Mouse (Mus musculus) heart, postnatal 0 days (tissue): ENCODE data around the gene Sco2. TPM values are rescaled to one million over a fixed set of nuclear protein-coding genes. Genes with fewer than 3 reads are reported as not detected.

ENCODE experiments used
- ATAC-seq: fragments of 200-750 bp; cut with Nextera tagmentation; 2 replicates; pipeline ENCODE4 v1.8.0; 2017; ENCODE audit warnings: low read depth, moderate number of reproducible peaks, moderate library complexity; ENCODE audit not compliant: insufficient read depth
- DNase-seq: peaks from one replicate; pipeline ENCODE4 v3.0.0-alpha.2; 2016; ENCODE audit warnings: low spot score
- H3K27ac ChIP-seq: fragments of 300-500 bp; sonication (generic); 2 replicates; pipeline ENCODE4 v1.5.1; 2014; ENCODE audit warnings: low read depth, mild to moderate bottlenecking
- H3K27me3 ChIP-seq: fragments of 300-500 bp; sonication (generic); 2 replicates; pipeline ENCODE4 v1.6.1; 2014; ENCODE audit warnings: low read length, mixed read lengths; ENCODE audit not compliant: control insufficient read depth, insufficient read depth
- H3K36me3 ChIP-seq: fragments of 300-500 bp; sonication (generic); replicated peaks from 2 replicates; pipeline ENCODE4 v1.6.1; 2014; ENCODE audit warnings: low read length, mixed read lengths; ENCODE audit not compliant: control insufficient read depth, insufficient read depth
- H3K4me1 ChIP-seq: fragments of 300-500 bp; sonication (generic); 2 replicates; pipeline ENCODE4 v1.6.1; 2014; ENCODE audit warnings: antibody characterized with exemption; ENCODE audit not compliant: control insufficient read depth, insufficient read depth
- H3K4me2 ChIP-seq: fragments of 300-500 bp; sonication (generic); 2 replicates; pipeline ENCODE4 v1.6.1; 2014; ENCODE audit warnings: low read depth, mild to moderate bottlenecking, low read length, moderate library complexity
- H3K4me3 ChIP-seq: fragments of 300-500 bp; sonication (generic); 2 replicates; pipeline ENCODE4 v1.5.1; 2014; ENCODE audit warnings: low read depth, low read length
- H3K9ac ChIP-seq: fragments of 300-500 bp; sonication (generic); replicated peaks from 2 replicates; pipeline ENCODE4 v1.6.1; 2014; ENCODE audit warnings: low read depth, low read length, mixed read lengths
- H3K9me3 ChIP-seq: fragments of 300-500 bp; sonication (generic); replicated peaks from 2 replicates; pipeline ENCODE4 v1.6.1; 2016; ENCODE audit warnings: low read length; ENCODE audit not compliant: control insufficient read depth
- CTCF ChIP-seq: IDR thresholded peaks from 2 replicates; pipeline ENCODE4 v1.5.1; 2016; ENCODE audit warnings: antibody characterized with exemption, control low read depth, low read depth
- EP300 ChIP-seq: IDR thresholded peaks from 2 replicates; pipeline ENCODE4 v1.6.1; 2016; ENCODE audit warnings: antibody characterized with exemption, low read depth
- WGBS: fragments of 180-500 bp; shearing (Covaris S2); extraction: QIAGEN DNeasy Blood & Tissue Kit; methylation state at CpG from one replicate; pipeline ENCODE4 v1.1.7; 2014; 5-methylcytosine and 5-hydroxymethylcytosine counted together
- polyA plus RNA-seq: library from polyadenylated mRNA; unstranded; fragments of >200 nt; fragmentation: Nextera tagmentation; extraction: Ambion mirVana; gene quantifications from 2 replicates; pipeline ENCODE4 v1.2.1, GENCODE M21; 2015
- total RNA-seq: library from RNA; depleted of rRNA; stranded (reverse); fragments of >200 nt; gene quantifications from 2 replicates; pipeline ENCODE4 v1.2.3, GENCODE M21; 2014; ENCODE audit warnings: low replicate concordance

The Sco2 gene
- total and polyA plus RNA-seq, 2 experiments from 2014 or later = 9.4 to 30.6 TPM

DNA sequence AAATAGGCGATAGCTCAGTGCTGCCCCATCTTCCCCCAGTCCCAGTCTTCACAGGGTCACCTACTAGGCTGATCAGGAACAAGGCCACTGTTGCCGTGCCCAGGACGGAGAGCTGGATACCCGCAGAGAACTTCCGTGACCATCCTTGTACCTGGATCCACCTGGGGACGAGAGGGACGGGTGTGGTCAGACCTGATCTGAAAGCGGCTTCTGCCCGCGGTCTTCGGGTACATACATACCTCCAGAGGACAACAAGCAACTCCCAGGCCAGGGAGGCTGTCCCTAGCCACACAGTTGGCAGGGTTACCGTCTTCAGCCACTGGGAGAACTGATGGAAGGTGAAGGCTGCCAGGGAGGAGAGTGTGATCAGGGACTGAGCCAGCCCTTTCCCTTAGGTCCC is 20.9 kb downstream of the Sco2 start:
- no peak overlapping the region for H3K4me3 ChIP-seq
- no peak overlapping the region for H3K4me2 ChIP-seq
- H3K4me1 ChIP-seq = peaks cover 22% of the 10 kb centered on the region; the same call in 1 of the 2 replicates
- H3K9ac ChIP-seq = no peak overlapping the region
- no peaks in the 10 kb centered on the region for H3K27me3 ChIP-seq
- H3K9me3 ChIP-seq = no peaks in the 10 kb centered on the region
- H3K27ac ChIP-seq = no peak overlapping the region
- H3K36me3 ChIP-seq = peaks cover 40% of the 10 kb centered on the region
- TF ChIP-seq EP300 = no peak
- TF ChIP-seq CTCF = no peak
- DNase-seq = no peak
- 95% methylated on average over 12 of the region's 12 CpGs for WGBS
- ATAC-seq = no peak

DNA sequence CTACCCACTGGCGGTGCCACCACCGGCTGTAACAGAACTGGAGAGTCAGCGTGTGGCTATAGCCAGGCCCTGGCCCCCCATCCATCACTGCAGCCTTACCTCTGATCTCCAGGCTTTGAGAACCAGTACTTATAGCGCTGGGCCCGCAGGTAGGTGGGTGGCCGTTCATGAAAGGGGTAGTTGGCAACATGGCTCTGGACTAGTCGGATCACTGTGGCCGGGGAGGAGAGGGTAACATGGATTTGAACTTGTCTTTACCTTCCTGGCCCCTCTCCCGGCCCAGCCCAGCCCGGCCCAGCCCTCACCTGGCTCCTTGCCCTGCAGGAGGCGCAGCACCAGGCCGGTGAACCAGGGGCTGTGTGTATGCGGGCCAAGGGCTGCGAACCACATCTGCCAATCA is 21.6 kb downstream of the Sco2 start:
- peaks cover 18% of the 10 kb centered on the region; the same call in 1 of the 2 replicates for H3K4me1 ChIP-seq
- no peak overlapping the region for H3K4me3 ChIP-seq
- H3K4me2 ChIP-seq = no peak overlapping the region
- H3K36me3 ChIP-seq = peaks cover 40% of the 10 kb centered on the region
- TF ChIP-seq EP300 = no peak
- no peak for TF ChIP-seq CTCF
- DNase-seq (no peak), ATAC-seq (no peak)
- H3K9ac ChIP-seq = no peak overlapping the region
- H3K9me3 ChIP-seq = no peaks in the 10 kb centered on the region
- no peak overlapping the region for H3K27ac ChIP-seq
- WGBS = 91% methylated on average over 14 of the region's 14 CpGs
- no peaks in the 10 kb centered on the region for H3K27me3 ChIP-seq

DNA sequence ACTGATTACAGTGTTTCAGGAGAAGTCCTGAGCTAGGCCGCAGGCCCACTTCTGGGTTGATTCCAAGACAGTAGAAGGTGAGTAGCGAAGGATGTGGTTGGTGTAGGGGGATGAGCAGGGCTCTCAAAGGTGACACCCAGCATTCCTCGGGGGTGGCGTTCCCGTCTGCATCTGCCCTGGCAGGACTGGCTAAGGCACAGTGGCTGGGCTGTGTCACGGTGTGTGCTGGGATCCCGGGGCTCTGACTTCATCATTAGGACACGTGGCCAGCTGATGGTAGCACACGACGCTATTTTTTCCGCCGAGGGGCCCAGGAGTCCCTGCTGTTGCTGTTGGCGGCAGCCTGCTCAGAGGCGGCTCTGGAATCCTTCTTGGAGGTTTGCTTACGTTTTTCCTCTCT is 22.3 kb downstream of the Sco2 start:
- H3K27ac ChIP-seq = peak overlapping the region; percentile 41

DNA sequence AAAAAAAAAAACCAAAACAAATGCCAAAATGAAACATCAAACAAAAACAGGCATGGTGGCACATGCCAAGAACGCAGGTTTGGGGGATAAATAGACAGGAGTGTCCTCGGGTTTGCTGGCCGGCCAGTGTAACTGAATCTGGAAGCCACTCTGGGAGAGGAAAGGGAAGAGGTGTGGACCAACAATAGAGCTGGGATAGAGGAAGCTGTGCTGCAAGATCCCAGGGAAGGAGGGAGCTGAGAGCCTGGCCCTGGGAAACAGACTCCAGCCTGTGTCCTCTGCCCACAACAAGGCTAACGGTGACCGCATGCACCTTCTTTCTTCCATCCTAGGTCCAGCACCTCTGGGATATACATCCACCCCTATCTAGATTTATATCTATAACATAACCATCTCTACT is 23.2 kb downstream of the Sco2 start:
- peak; percentile 14 for DNase-seq
- H3K4me2 ChIP-seq = no peak overlapping the region
- TF ChIP-seq EP300 (no peak), CTCF (no peak)
- H3K27me3 ChIP-seq = no peaks in the 10 kb centered on the region
- no peak for ATAC-seq
- no peaks in the 10 kb centered on the region for H3K9me3 ChIP-seq
- H3K9ac ChIP-seq = no peak overlapping the region
- H3K27ac ChIP-seq = peak overlapping the region; percentile 41
- no peak overlapping the region for H3K4me3 ChIP-seq
- peaks cover 40% of the 10 kb centered on the region for H3K36me3 ChIP-seq
- WGBS = 75% methylated on average over 5 of the region's 5 CpGs
- H3K4me1 ChIP-seq = peaks cover 8% of the 10 kb centered on the region; the same call in 1 of the 2 replicates

More for the DNA sequence above, 22.3 kb downstream of the Sco2 start:
- Histone ChIP-seq H3K4me2 (no peak overlapping the region), H3K9me3 (no peaks in the 10 kb centered on the region), H3K4me3 (no peak overlapping the region), H3K36me3 (peaks cover 40% of the 10 kb centered on the region), H3K4me1 (peaks cover 10% of the 10 kb centered on the region; the same call in 1 of the 2 replicates), H3K27me3 (no peaks in the 10 kb centered on the region), H3K9ac (no peak overlapping the region)
- DNase-seq = no peak
- no peak for TF ChIP-seq EP300
- no peak for TF ChIP-seq CTCF
- WGBS = 69% methylated on average over 15 of the region's 15 CpGs
- ATAC-seq = no peak

DNA sequence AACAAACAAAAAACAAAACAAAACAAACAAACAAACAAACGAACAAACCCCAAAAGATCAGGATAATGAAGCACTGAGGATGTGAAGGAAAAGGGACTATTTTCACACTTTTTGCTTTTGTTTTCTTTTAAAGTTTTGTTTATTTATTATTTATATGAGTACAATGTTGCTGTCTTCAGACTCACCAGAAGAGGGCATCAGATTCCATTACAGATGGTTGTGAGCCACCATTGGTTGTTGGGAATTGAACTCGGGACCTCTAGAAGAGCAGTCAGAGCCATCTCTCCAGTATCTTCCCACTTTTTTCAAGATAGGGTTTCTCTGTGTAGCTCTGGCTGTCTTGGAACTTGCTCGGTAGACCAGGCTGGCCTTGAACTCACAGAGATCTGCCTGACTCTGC is 30.3 kb downstream of the Sco2 start:
- H3K4me2 ChIP-seq = no peak overlapping the region
- H3K9me3 ChIP-seq = no peaks in the 10 kb centered on the region
- H3K27ac ChIP-seq = no peak overlapping the region
- no peaks in the 10 kb centered on the region for H3K4me1 ChIP-seq
- H3K9ac ChIP-seq = no peak overlapping the region
- DNase-seq = no peak
- no peak overlapping the region for H3K4me3 ChIP-seq
- H3K36me3 ChIP-seq = no peaks in the 10 kb centered on the region
- WGBS = 78% methylated on average over 3 of the region's 3 CpGs
- no peaks in the 10 kb centered on the region for H3K27me3 ChIP-seq
- TF ChIP-seq CTCF (peak; percentile 28), EP300 (no peak)
- no peak for ATAC-seq

DNA sequence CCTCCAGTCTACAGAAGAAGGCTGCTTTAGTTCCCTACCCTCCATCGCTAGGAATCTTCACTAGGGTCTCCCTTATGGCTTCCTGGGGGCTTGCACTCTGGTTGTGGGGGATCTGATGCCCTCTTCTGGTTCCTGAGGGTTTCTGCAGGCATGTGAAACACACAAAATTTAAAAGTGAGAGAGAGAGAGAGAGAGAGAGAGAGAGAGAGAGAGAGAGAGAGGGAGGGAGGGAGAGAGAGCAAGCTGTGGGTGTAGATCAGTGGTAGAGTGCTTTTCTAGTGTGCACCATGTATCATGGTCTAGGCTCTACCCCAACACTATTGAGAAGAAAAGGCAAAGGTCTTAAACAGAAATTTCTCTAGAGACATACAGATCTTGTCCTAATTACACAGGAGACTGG is 32.0 kb downstream of the Sco2 start:
- Histone ChIP-seq H3K4me3 (no peak overlapping the region), H3K36me3 (no peaks in the 10 kb centered on the region), H3K9ac (no peak overlapping the region), H3K27ac (no peak overlapping the region), H3K27me3 (no peaks in the 10 kb centered on the region), H3K4me2 (no peak overlapping the region), H3K4me1 (no peaks in the 10 kb centered on the region), H3K9me3 (no peaks in the 10 kb centered on the region)
- WGBS = 37% methylated on average over 1 of the region's 1 CpGs
- TF ChIP-seq EP300 (no peak), CTCF (no peak)
- ATAC-seq = no peak
- no peak for DNase-seq
